ENCODE assay signal across 10 mouse cellular contexts in genomic region chr16:44015416-44016158, GRCm38 (mm10). TPM values are rescaled to one million over a fixed set of nuclear protein-coding genes. Genes with fewer than 3 reads are reported as not detected.
DNase-seq lines count a peak whose midpoint lies in the region; ATAC-seq lines count a peak whose summit lies in the region.
"Had no signal": no experiment of that assay in that cellular context is flagged by ENCODE, and none has a peak within 500 bp of the region (broad histone marks: within the 10 kb centered on the region; RNA-seq: fewer than 3 reads in every experiment).

No protein-coding gene starts in this region.

- H3K36me3 ChIP-seq in heart, embryonic 16.5 days (ENCODE audit: control insufficient read depth, insufficient read depth) = no peaks in the 10 kb centered on the region
- no peaks in the 10 kb centered on the region for H3K36me3 ChIP-seq in neural tube, embryonic 15.5 days
- no peaks in the 10 kb centered on the region for H3K36me3 ChIP-seq in limb, embryonic 13.5 days
- no peaks in the 10 kb centered on the region for H3K36me3 ChIP-seq in stomach, embryonic 16.5 days (ENCODE audit: control insufficient read depth, insufficient read depth, low read length)

- intact Hi-C loops in heart, postnatal 25 days (cut with DNase I) = no loop called here

- no peaks in the 10 kb centered on the region for H3K9me3 ChIP-seq in heart, embryonic 16.5 days (replicated peaks; ENCODE audit: control insufficient read depth, low read length)
- H3K9me3 ChIP-seq in neural tube, embryonic 15.5 days (replicated peaks) = no peaks in the 10 kb centered on the region
- H3K9me3 ChIP-seq in limb, embryonic 13.5 days = no peaks in the 10 kb centered on the region
- no peaks in the 10 kb centered on the region for H3K9me3 ChIP-seq in stomach, embryonic 16.5 days (replicated peaks; ENCODE audit: control insufficient read depth, low read length)

- H3K27me3 ChIP-seq in heart, embryonic 16.5 days (ENCODE audit: control insufficient read depth, insufficient read depth, low read length) = no peaks in the 10 kb centered on the region
- H3K27me3 ChIP-seq in neural tube, embryonic 15.5 days (replicated peaks) = no peaks in the 10 kb centered on the region
- H3K27me3 ChIP-seq in limb, embryonic 13.5 days = no peaks in the 10 kb centered on the region
- no peaks in the 10 kb centered on the region for H3K27me3 ChIP-seq in stomach, embryonic 16.5 days (ENCODE audit: control insufficient read depth, insufficient read depth, low read length)

- WGBS in heart, embryonic 16.5 days = 47% methylated on average over 16 of the region's 16 CpGs
- 72% methylated on average over 16 of the region's 16 CpGs for WGBS in neural tube, embryonic 15.5 days
- 62% methylated on average over 16 of the region's 16 CpGs for WGBS in limb, embryonic 13.5 days
- 46% methylated on average over 16 of the region's 16 CpGs for WGBS in stomach, embryonic 16.5 days

- ATAC-seq in heart, embryonic 16.5 days (replicated peaks; ENCODE audit: extremely low read depth, insufficient read depth, low FRiP score) = no peak
- no peak for ATAC-seq in neural tube, embryonic 15.5 days (ENCODE audit: low FRiP score)
- ATAC-seq in limb, embryonic 13.5 days (ENCODE audit: low FRiP score, low read depth) = no peak
- ATAC-seq in stomach, embryonic 16.5 days (ENCODE audit: insufficient read depth, low FRiP score) = no peak
- ATAC-seq: forebrain, postnatal 0 days had no signal

- peak overlapping the region; percentile 46 for H3K9ac ChIP-seq in heart, embryonic 16.5 days (ENCODE audit: low read length)
- H3K9ac ChIP-seq in neural tube, embryonic 15.5 days (replicated peaks) = no peak overlapping the region
- peak overlapping the region; percentile 48 for H3K9ac ChIP-seq in limb, embryonic 13.5 days
- peak overlapping the region; percentile 55 for H3K9ac ChIP-seq in stomach, embryonic 16.5 days (ENCODE audit: low read length)
- H3K9ac ChIP-seq: forebrain, postnatal 0 days had no signal

- peaks cover 5% of the 10 kb centered on the region for H3K4me1 ChIP-seq in heart, embryonic 16.5 days (ENCODE audit: control insufficient read depth, insufficient read depth, low read length)
- peaks cover 2% of the 10 kb centered on the region; the same call in 1 of the 2 replicates for H3K4me1 ChIP-seq in neural tube, embryonic 15.5 days
- no peaks in the 10 kb centered on the region for H3K4me1 ChIP-seq in limb, embryonic 13.5 days
- no peaks in the 10 kb centered on the region for H3K4me1 ChIP-seq in stomach, embryonic 16.5 days (ENCODE audit: control insufficient read depth, insufficient read depth, low read length)

- H3K27ac ChIP-seq in heart, embryonic 16.5 days (ENCODE audit: low read length) = no peak overlapping the region
- no peak overlapping the region for H3K27ac ChIP-seq in neural tube, embryonic 15.5 days (replicated peaks)
- no peak overlapping the region for H3K27ac ChIP-seq in limb, embryonic 13.5 days
- no peak overlapping the region for H3K27ac ChIP-seq in stomach, embryonic 16.5 days (ENCODE audit: low read length)

- DNase-seq in heart, postnatal 25 days (ENCODE audit: low spot score) = no peak
- no peak for DNase-seq in neural tube, embryonic 10.5 days (ENCODE audit: extremely low spot score, low spot score)
- DNase-seq in left cerebral cortex, adult 9 months (ENCODE audit: low spot score in 2 of 2) = no peak
- no peak for DNase-seq in cerebellum, adult 11 months
- DNase-seq: forebrain, postnatal 0 days; right cerebral cortex, postnatal 4 days had no signal

- peak overlapping the region; percentile 69 for H3K4me2 ChIP-seq in heart, embryonic 16.5 days (ENCODE audit: low read depth, low read length)
- 0 out of 2 replicates have a peak overlapping the region, but pooled peaks have one; percentile 26 for H3K4me2 ChIP-seq in neural tube, embryonic 15.5 days
- H3K4me2 ChIP-seq in limb, embryonic 13.5 days (replicated peaks) = peak overlapping the region; percentile 59
- peak overlapping the region; percentile 52 for H3K4me2 ChIP-seq in stomach, embryonic 16.5 days (ENCODE audit: low read depth, low read length)

- peak overlapping the region; percentile 44 for H3K4me3 ChIP-seq in heart, embryonic 16.5 days (ENCODE audit: low read length)
- no peak overlapping the region for H3K4me3 ChIP-seq in neural tube, embryonic 15.5 days (replicated peaks)
- peak overlapping the region; percentile 32 for H3K4me3 ChIP-seq in limb, embryonic 13.5 days
- peak overlapping the region; percentile 43 for H3K4me3 ChIP-seq in stomach, embryonic 16.5 days (replicated peaks; ENCODE audit: low read length)

RNA-seq across cellular contexts. Expression of gene Zdhhc23, which starts 36.0 kb away (rescaled TPM):
- 1.1 and 1.3 TPM in 2 replicates for polyA plus RNA-seq in heart, embryonic 16.5 days (2015; fragmentation: Nextera tagmentation; extraction: Ambion mirVana)
- under 1 TPM; 0.28 to 0.52 TPM for total RNA-seq in heart, postnatal 25 days (2021)
- 3.1 and 3.4 TPM in 2 replicates for polyA plus RNA-seq in neural tube, embryonic 15.5 days (2015; fragmentation: Nextera tagmentation; extraction: Ambion mirVana)
- 0.62 and 0.70 TPM in 2 replicates for polyA plus RNA-seq in limb, embryonic 13.5 days (2015; fragmentation: Nextera tagmentation; extraction: Ambion mirVana)
- 3.0 and 3.2 TPM in 2 replicates for polyA plus RNA-seq in stomach, embryonic 16.5 days (2015; fragmentation: Nextera tagmentation; extraction: Ambion mirVana)

RNA-seq across cellular contexts. Expression of gene Gramd1c, which starts 47.6 kb away (rescaled TPM):
- polyA plus RNA-seq in heart, embryonic 16.5 days (2015; fragmentation: Nextera tagmentation; extraction: Ambion mirVana) = 3.9 and 4.7 TPM in 2 replicates
- total RNA-seq in heart, postnatal 25 days (2021) = under 1 TPM; 0.39 to 0.73 TPM
- 2.8 and 3.0 TPM in 2 replicates for polyA plus RNA-seq in neural tube, embryonic 15.5 days (2015; fragmentation: Nextera tagmentation; extraction: Ambion mirVana)
- 6.6 and 7.0 TPM in 2 replicates for polyA plus RNA-seq in limb, embryonic 13.5 days (2015; fragmentation: Nextera tagmentation; extraction: Ambion mirVana)
- polyA plus RNA-seq in stomach, embryonic 16.5 days (2015; fragmentation: Nextera tagmentation; extraction: Ambion mirVana) = 6.8 and 9.2 TPM in 2 replicates
